Mouse (Mus musculus): ENCODE results near the gene Nkx2-2.

- no peak for TF ChIP-seq POLR2A (IDR thresholded peaks at IDR 0.05; ENCODE audit: insufficient read depth, low read depth, low read length)
- TF ChIP-seq CTCF (IDR thresholded peaks at IDR 0.05; ENCODE audit: insufficient read depth, low read depth, low read length) = no peak
These were observed 20.3 kb downstream of the Nkx2-2 start for GRCm38 (mm10) chr2:147173751-147174150.

All from olfactory bulb, adult 2 months (tissue).